Mouse (Mus musculus) testis, adult 2 months (tissue): ENCODE results near the gene Akap13.

ENCODE experiments used
- CTCF ChIP-seq: fragments of 200-500 bp; IDR thresholded peaks from 2 replicates; pipeline ENCODE4 v1.5.1; 2012; ENCODE audit warnings: low read depth, mild to moderate bottlenecking, inconsistent platforms, low read length, moderate library complexity; ENCODE audit not compliant: control insufficient read depth, insufficient read depth, insufficient replicate concordance
- POLR2A ChIP-seq: fragments of 200-500 bp; IDR thresholded peaks from 2 replicates; pipeline ENCODE4 v1.6.1; 2012; ENCODE audit warnings: low read depth, mild to moderate bottlenecking, inconsistent platforms, low read length, moderate library complexity; ENCODE audit not compliant: control insufficient read depth

- TF ChIP-seq POLR2A: no peak
- TF ChIP-seq CTCF: peak; percentile 83; the same call in 1 of the 2 replicates
Observed at GRCm38 (mm10) chr7:75739075-75739725, 283.9 kb downstream of the Akap13 start.
